Mouse (Mus musculus) erythroblast, embryonic 14.5 days (primary cell): ENCODE measurements around the gene Myl9.

Experiments
- GATA1 ChIP-seq: IDR thresholded peaks from 2 replicates; pipeline ENCODE4 v1.6.1; 2012; ENCODE audit warnings: low read length, inconsistent platforms, mixed read lengths
- TAL1 ChIP-seq: IDR thresholded peaks from 3 replicates; pipeline ENCODE4 v1.6.1; 2012; ENCODE audit warnings: low read length, inconsistent platforms, mixed read lengths

DNA sequence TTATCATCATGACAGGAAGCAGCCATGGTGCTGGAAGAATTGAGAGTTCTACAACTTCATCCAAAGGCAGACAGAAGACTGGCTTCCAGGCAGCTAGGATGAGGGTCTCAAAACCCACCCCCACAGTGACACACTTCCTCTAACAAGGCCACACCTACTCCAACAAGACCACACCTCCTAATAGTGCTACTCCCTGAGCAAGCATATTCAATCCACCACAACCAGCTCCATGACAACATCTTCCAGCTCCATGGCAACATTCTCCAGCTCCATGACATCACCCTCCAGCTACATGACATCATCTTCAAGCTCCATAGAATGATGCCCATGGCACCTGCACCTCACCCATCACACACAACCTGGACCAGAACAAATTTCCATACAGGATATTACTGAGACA lies 1.8 kb upstream of the Myl9 start:
- no peak for TF ChIP-seq GATA1
- no peak for TF ChIP-seq TAL1
